Mouse (Mus musculus): ENCODE measurements around the gene Aasdh.

- TF ChIP-seq CTCF (IDR thresholded peaks at IDR 0.05; ENCODE audit: borderline replicate concordance, insufficient read depth, low read depth, low read length) (no peak), POLR2A (IDR thresholded peaks at IDR 0.05; ENCODE audit: borderline replicate concordance, insufficient read depth, low read length) (no peak)
These were observed 72.6 kb downstream of the Aasdh start for GRCm38 (mm10) chr5:76832529-76833210.
